Mouse (Mus musculus) liver, embryonic 14.5 days (tissue): ENCODE measurements at regions not wholly inside any gene's neighbourhood (a gene's known extent, or its start where the extent isn't known, plus 50 kb on each side); places are given as distances from the start of the nearest gene placed in this dataset.

Experiments
- ATAC-seq: fragments of 200-750 bp; cut with Nextera tagmentation; 2 replicates; pipeline ENCODE4 v1.8.0; 2017; ENCODE audit warnings: moderate number of reproducible peaks, mild to moderate bottlenecking, moderate library complexity; ENCODE audit not compliant: insufficient read depth
- DNase-seq, 3 experiments: peaks; one replicate each; pipeline ENCODE4 v3.0.0-alpha.2; 2012 to 2013; ENCODE audit warnings: low read depth in 3 of 3, low spot score in 3 of 3
- H3K27ac ChIP-seq: fragments of 300-500 bp; sonication (generic); 2 replicates; pipeline ENCODE4 v1.5.1; 2014; ENCODE audit warnings: moderate library complexity, mild to moderate bottlenecking, control low read depth, inconsistent platforms
- H3K27me3 ChIP-seq: fragments of 300-500 bp; sonication (generic); 2 replicates; pipeline ENCODE4 v1.6.1; 2014; ENCODE audit warnings: mild to moderate bottlenecking, low read length, moderate library complexity; ENCODE audit not compliant: control insufficient read depth, insufficient read depth
- H3K36me3 ChIP-seq: fragments of 300-500 bp; sonication (generic); replicated peaks from 2 replicates; pipeline ENCODE4 v1.6.1; 2014; ENCODE audit warnings: low read depth; ENCODE audit not compliant: control insufficient read depth, insufficient read depth
- H3K4me1 ChIP-seq, 2 experiments: fragments of 200-500 bp in 1 of 2; fragments of 300-500 bp in 1 of 2; sonication (generic) in 1 of 2; replicated peaks; 2 replicates each; pipeline ENCODE4 v1.6.1; 2012 to 2014; ENCODE audit warnings: antibody characterized with exemption in 1 of 2, inconsistent platforms in 1 of 2, low read length in 1 of 2; ENCODE audit not compliant: control insufficient read depth in 2 of 2, insufficient read depth in 2 of 2
- H3K4me2 ChIP-seq: fragments of 300-500 bp; sonication (generic); 2 replicates; pipeline ENCODE4 v1.6.1; 2014; ENCODE audit warnings: low read depth, mild to moderate bottlenecking, control low read depth, moderate library complexity
- H3K4me3 ChIP-seq, 2 experiments: fragments of 200-500 bp in 1 of 2; fragments of 300-500 bp in 1 of 2; sonication (generic) in 1 of 2; 2 replicates each; pipeline ENCODE4 v1.5.1; 2012 to 2014; ENCODE audit warnings: low read depth in 2 of 2, low read length in 2 of 2, mild to moderate bottlenecking in 2 of 2, control low read depth in 1 of 2, inconsistent platforms in 1 of 2, moderate library complexity in 1 of 2; ENCODE audit not compliant: insufficient read depth in 1 of 2
- H3K9ac ChIP-seq: fragments of 300-500 bp; sonication (generic); replicated peaks from 2 replicates; pipeline ENCODE4 v1.6.1; 2014; ENCODE audit warnings: mild to moderate bottlenecking, control low read depth, moderate library complexity
- H3K9me3 ChIP-seq: fragments of 300-500 bp; sonication (generic); 2 replicates; pipeline ENCODE4 v1.6.1; 2016; ENCODE audit warnings: low read length, mixed read lengths; ENCODE audit not compliant: control insufficient read depth
- CTCF ChIP-seq: IDR thresholded peaks from 2 replicates; pipeline ENCODE4 v1.5.1; 2016; ENCODE audit warnings: antibody characterized with exemption, low read depth, control low read depth
- EP300 ChIP-seq: IDR thresholded peaks from 2 replicates; pipeline ENCODE4 v1.6.1; 2016; ENCODE audit warnings: antibody characterized with exemption, low read depth
- WGBS: fragments of 180-500 bp; shearing (Covaris S2); extraction: QIAGEN DNeasy Blood & Tissue Kit; methylation state at CpG from one replicate; pipeline ENCODE4 v1.1.7; 2014; ENCODE audit not compliant: insufficient replicate concordance; 5-methylcytosine and 5-hydroxymethylcytosine counted together

DNA sequence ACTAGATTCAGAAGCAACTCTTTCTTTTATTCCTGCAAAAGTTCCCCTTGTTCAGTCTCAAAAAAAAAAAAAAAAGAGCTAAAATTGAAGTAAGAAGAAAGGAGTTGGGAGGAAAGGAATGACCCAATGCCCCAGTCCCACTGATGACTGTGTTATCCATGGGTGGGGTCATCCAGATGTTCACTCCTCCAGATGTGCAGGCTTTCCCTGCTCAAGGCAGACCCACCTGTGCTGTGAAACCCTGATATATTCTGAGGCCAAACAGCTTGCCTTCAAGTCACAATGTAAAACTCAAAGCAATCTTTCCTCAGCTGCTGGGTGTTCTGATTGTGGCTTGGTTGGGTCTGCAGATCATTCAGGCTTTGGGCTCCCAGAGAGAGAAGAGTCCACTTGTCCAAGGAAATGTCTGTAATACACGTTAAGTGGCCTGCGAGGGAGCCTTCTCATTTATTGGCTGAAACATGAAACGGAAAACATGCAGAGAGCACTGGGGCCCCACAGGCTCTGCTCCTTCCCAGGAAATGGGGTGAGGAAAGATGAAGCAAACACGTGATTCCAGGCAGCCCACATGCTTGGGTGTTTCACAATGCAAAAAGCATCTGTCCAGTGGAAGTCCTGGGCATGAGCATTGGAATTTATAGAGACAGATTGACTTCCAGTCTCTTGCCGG is 296.6 kb downstream of the Nuak1 start:
- ATAC-seq (no peak), DNase-seq (no peak)
- Histone ChIP-seq H3K9me3 (no peaks in the 10 kb centered on the region), H3K27ac (no peak overlapping the region), H3K4me2 (no peak overlapping the region), H3K9ac (no peak overlapping the region), H3K4me3 (no peak overlapping the region), H3K27me3 (no peaks in the 10 kb centered on the region), H3K4me1 (peaks cover 0 to 3% of the 10 kb centered on the region in 2 experiments; a peak in 2 of 4 replicates), H3K36me3 (no peaks in the 10 kb centered on the region)
- WGBS, result 37% methylated on average over 5 of the region's 5 CpGs
- TF ChIP-seq CTCF (no peak), EP300 (no peak)

DNA sequence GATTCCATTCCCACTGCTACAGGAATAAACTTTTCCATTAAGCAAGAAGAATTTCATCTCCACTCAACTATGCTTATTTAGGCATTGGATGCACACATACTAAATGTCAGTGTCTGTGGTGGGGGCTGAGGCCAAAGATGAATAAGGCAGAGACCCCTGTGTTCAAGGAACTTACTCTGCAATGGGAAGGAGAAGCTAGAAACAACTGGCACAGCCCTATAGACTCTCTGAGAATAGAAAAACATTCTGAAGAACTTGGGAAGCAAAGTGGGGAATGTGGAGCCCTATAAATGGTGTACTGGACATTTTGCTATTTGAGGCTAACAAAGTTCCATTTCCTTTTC is 296.1 kb downstream of the Nuak1 start:
- Histone ChIP-seq H3K4me3 (no peak overlapping the region), H3K36me3 (no peaks in the 10 kb centered on the region), H3K27me3 (no peaks in the 10 kb centered on the region), H3K4me2 (no peak overlapping the region), H3K9me3 (no peaks in the 10 kb centered on the region), H3K9ac (no peak overlapping the region), H3K4me1 (peaks cover 0 to 3% of the 10 kb centered on the region in 2 experiments; a peak in 2 of 4 replicates), H3K27ac (no peak overlapping the region)
- TF ChIP-seq CTCF, result no peak
- no peak for TF ChIP-seq EP300
- DNase-seq (no peak), ATAC-seq (no peak)

DNA sequence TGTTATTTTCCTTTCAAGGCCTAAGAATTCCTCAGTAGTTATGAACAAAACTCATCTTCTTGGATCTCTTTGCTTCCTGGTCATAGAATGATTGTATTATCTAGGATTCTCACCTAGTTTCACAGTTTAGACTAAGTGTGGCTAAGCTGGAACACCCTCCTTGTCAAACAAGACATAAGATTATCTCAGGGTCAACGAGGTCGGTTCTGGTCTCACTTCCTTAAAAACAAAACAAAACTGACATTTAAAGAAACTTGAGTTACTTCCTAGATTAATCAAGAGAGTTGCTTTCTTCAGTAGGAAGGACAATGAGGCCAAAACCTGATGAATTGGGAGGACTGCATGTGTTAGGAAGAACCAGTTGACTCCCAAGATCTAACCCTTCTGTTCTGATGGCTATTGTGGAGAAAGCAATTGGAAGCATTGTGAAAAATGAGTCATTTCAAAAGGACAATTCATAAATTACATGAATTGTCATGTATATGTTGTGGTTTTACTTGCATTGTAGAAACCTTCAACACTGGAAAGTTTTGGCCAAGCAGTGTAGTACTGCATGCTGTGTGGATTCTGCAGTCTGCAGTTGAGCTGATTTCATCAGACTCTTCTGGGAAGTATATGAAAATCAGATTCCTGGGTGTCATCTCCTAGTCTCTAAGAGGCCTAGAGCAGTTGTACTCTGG is 293.0 kb downstream of the Nuak1 start:
- H3K27me3 ChIP-seq, result no peaks in the 10 kb centered on the region
- H3K9me3 ChIP-seq, result no peaks in the 10 kb centered on the region
- peaks cover 0 to 3% of the 10 kb centered on the region in 2 experiments; a peak in 2 of 4 replicates for H3K4me1 ChIP-seq
- no peak for DNase-seq
- H3K9ac ChIP-seq, result no peak overlapping the region
- WGBS, result 18% methylated on average over 2 of the region's 2 CpGs
- no peak for TF ChIP-seq EP300
- TF ChIP-seq CTCF, result no peak
- no peak for ATAC-seq
- H3K4me2 ChIP-seq, result no peak overlapping the region
- no peaks in the 10 kb centered on the region for H3K36me3 ChIP-seq
- H3K4me3 ChIP-seq, result no peak overlapping the region
- H3K27ac ChIP-seq, result no peak overlapping the region

DNA sequence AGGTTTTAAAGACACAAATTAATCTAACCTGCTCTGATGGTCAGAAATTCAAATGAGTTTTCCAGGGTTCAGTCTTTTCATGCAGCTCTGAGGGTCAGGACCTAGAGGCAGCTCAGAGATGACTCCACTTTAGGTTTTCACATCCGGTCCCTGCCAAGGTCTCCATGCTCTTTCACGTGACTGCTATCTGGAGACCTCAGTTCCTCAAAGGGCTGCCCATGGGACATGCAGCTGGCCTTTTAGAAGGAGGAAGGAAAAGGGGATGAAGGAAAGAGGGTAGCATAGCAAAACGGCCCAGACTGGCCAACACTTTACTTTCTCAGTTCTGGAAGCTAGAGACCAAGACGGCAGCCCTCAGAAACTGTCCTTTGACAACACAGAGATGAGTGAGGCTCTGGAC is 276.6 kb downstream of the Nuak1 start:
- no peaks in the 10 kb centered on the region for H3K4me1 ChIP-seq
- H3K4me2 ChIP-seq, result no peak overlapping the region
- no peak overlapping the region for H3K27ac ChIP-seq
- no peaks in the 10 kb centered on the region for H3K9me3 ChIP-seq
- H3K36me3 ChIP-seq, result no peaks in the 10 kb centered on the region
- H3K27me3 ChIP-seq, result no peaks in the 10 kb centered on the region
- no peak overlapping the region for H3K4me3 ChIP-seq
- no peak for DNase-seq
- no peak for ATAC-seq
- H3K9ac ChIP-seq, result no peak overlapping the region
- TF ChIP-seq CTCF, result no peak
- TF ChIP-seq EP300, result no peak
- WGBS, result 20% methylated on average over 4 of the region's 4 CpGs

DNA sequence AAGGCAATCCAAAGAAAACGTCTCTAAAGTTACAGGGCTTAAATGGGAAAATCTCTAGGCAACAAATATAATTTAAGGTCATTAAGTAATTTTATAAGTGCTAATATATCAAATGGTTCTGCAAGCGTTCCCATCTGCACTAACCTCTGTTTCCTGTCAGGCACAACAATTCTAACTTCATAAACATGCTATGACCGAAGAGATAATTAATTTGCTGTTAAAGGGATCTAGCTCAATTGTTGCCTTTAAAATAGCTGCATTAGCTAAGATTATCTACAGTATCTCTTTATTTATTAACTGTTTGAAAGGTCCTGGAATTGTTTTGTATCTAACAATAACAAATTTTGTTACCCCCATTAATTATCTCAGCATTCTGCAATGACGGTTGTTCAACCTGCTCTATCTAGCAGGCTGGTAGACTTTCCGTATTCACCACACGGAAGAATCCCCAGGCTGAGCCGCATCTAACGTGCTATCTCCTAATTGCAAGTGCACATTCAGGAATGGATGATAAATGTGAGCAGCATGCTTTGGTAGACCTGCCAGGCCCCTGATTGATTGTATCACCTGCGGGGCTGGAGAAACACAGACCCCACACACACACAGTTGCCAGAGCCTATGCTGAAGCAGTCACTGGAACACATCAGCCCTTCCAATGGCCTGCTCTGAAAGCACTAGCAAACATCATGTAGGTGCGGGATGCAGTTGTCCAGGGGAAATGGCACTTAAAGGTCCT is 274.4 kb downstream of the Nuak1 start:
- no peaks in the 10 kb centered on the region for H3K4me1 ChIP-seq
- no peaks in the 10 kb centered on the region for H3K9me3 ChIP-seq
- H3K4me2 ChIP-seq, result no peak overlapping the region
- no peaks in the 10 kb centered on the region for H3K27me3 ChIP-seq
- no peak for DNase-seq
- no peak overlapping the region for H3K4me3 ChIP-seq
- WGBS, result 59% methylated on average over 10 of the region's 10 CpGs
- ATAC-seq, result no peak
- TF ChIP-seq CTCF (no peak), EP300 (no peak)
- no peak overlapping the region for H3K9ac ChIP-seq
- no peaks in the 10 kb centered on the region for H3K36me3 ChIP-seq
- H3K27ac ChIP-seq, result no peak overlapping the region
